Mouse (Mus musculus) myocyte (in vitro differentiated cells): ENCODE measurements at regions not wholly inside any gene's neighbourhood (a gene's known extent, or its start where the extent isn't known, plus 50 kb on each side); places are given as distances from the start of the nearest gene placed in this dataset.
"Not testable (repeated sequence)": the region's sequence is repeated elsewhere in the genome, so short reads cannot be mapped to it uniquely, and the experiment has no call there.

Experiments
- H3K27me3 ChIP-seq: one replicate; pipeline ENCODE4 v1.6.1; 2011; ENCODE audit not compliant: control insufficient read depth, insufficient read depth, insufficient read length
- H3K36me3 ChIP-seq: one replicate; pipeline ENCODE4 v1.6.1; 2011; ENCODE audit not compliant: control insufficient read depth, insufficient read depth
- H3K4me2 ChIP-seq: one replicate; pipeline ENCODE4 v1.6.1; 2011; ENCODE audit warnings: low read depth, control low read depth
- H3K4me3 ChIP-seq: one replicate; pipeline ENCODE4 v1.5.1; 2011; ENCODE audit warnings: mild to moderate bottlenecking, control low read depth, moderate library complexity
- H3K79me2 ChIP-seq: one replicate; pipeline ENCODE4 v1.6.1; 2011; ENCODE audit not compliant: control insufficient read depth, insufficient read depth
- H3ac ChIP-seq: one replicate; pipeline ENCODE4 v1.6.1; 2011; ENCODE audit not compliant: control insufficient read depth, insufficient read length
- CEBPB ChIP-seq: IDR thresholded peaks from 2 replicates; pipeline ENCODE4 v1.6.1; 2011; ENCODE audit warnings: mild to moderate bottlenecking, moderate library complexity; ENCODE audit not compliant: poor library complexity, insufficient read depth, severe bottlenecking
- E2F4 ChIP-seq: IDR thresholded peaks from one replicate; pipeline ENCODE4 v1.6.1; 2011; ENCODE audit warnings: mild to moderate bottlenecking, control low read depth, moderate library complexity; ENCODE audit not compliant: insufficient read depth
- MAX ChIP-seq: IDR thresholded peaks from one replicate; pipeline ENCODE4 v1.6.1; 2011; ENCODE audit warnings: low read depth, mild to moderate bottlenecking, control low read depth
- MYOD1 ChIP-seq, 3 experiments: IDR thresholded peaks; one replicate each; pipeline ENCODE4 v1.6.1; 2011; ENCODE audit warnings: control low read depth in 2 of 3, low read depth in 2 of 3, mild to moderate bottlenecking in 2 of 3, moderate library complexity in 1 of 3; ENCODE audit not compliant: insufficient read length in 2 of 3, control insufficient read depth in 1 of 3
- MYOG ChIP-seq, 3 experiments: IDR thresholded peaks; one replicate each; pipeline ENCODE4 v1.6.1; 2011; ENCODE audit warnings: control low read depth in 2 of 3, low read depth in 2 of 3, mild to moderate bottlenecking in 2 of 3; ENCODE audit not compliant: insufficient read length in 2 of 3, control insufficient read depth in 1 of 3, insufficient read depth in 1 of 3
- POLR2A ChIP-seq: IDR thresholded peaks from one replicate; pipeline ENCODE4 v1.6.1; 2011; ENCODE audit warnings: low read depth, mild to moderate bottlenecking, control low read depth, moderate library complexity; ENCODE audit not compliant: insufficient read length
- POLR2AphosphoS2 ChIP-seq: IDR thresholded peaks from one replicate; pipeline ENCODE4 v1.6.1; 2011; ENCODE audit warnings: low read depth, control low read depth; ENCODE audit not compliant: insufficient read length
- REST ChIP-seq: IDR thresholded peaks from one replicate; pipeline ENCODE4 v1.6.1; 2011; ENCODE audit warnings: mild to moderate bottlenecking, control low read depth, moderate library complexity; ENCODE audit not compliant: insufficient read depth, insufficient read length
- SRF ChIP-seq: IDR thresholded peaks from one replicate; pipeline ENCODE4 v1.6.1; 2011; ENCODE audit warnings: low read depth; ENCODE audit not compliant: control insufficient read depth, insufficient read length
- TCF12 ChIP-seq: IDR thresholded peaks from one replicate; pipeline ENCODE4 v1.6.1; 2011; ENCODE audit warnings: mild to moderate bottlenecking, control low read depth; ENCODE audit not compliant: poor library complexity, insufficient read depth, severe bottlenecking
- TCF3 ChIP-seq: IDR thresholded peaks from one replicate; pipeline ENCODE4 v1.6.1; 2011; ENCODE audit warnings: low read depth, control low read depth; ENCODE audit not compliant: insufficient read length
- USF1 ChIP-seq: IDR thresholded peaks from one replicate; pipeline ENCODE4 v1.6.1; 2011; ENCODE audit warnings: low read depth, mild to moderate bottlenecking, control low read depth, moderate library complexity

- H3K4me2 ChIP-seq, H3ac ChIP-seq, H3K79me2 ChIP-seq, H3K36me3 ChIP-seq, H3K27me3 ChIP-seq, H3K4me3 ChIP-seq: not testable (repeated sequence)
Observed at GRCm38 (mm10) chr8:54239106-54239505, 161.7 kb downstream of the Vegfc start.

GRCm38 (mm10) chr8:54255434-54255833, 178.0 kb downstream of the Vegfc start:
- no peak overlapping the region for H3ac ChIP-seq
- H3K36me3 ChIP-seq: no peaks in the 10 kb centered on the region
- H3K27me3 ChIP-seq: no peaks in the 10 kb centered on the region
- TF ChIP-seq MAX (no peak), TCF3 (no peak), TCF12 (no peak), USF1 (no peak), SRF (no peak), REST (no peak), POLR2AphosphoS2 (no peak), MYOD1 (IDR thresholded peaks at IDR 0.05; ENCODE audit: control insufficient read depth in 1 of 3, insufficient read length in 2 of 3, low read depth in 2 of 3) (no peak), MYOG (IDR thresholded peaks at IDR 0.05; ENCODE audit: control insufficient read depth in 1 of 3, insufficient read depth in 1 of 3, insufficient read length in 2 of 3, low read depth in 2 of 3) (no peak), E2F4 (no peak), POLR2A (no peak)
- H3K4me3 ChIP-seq: no peak overlapping the region
- no peaks in the 10 kb centered on the region for H3K79me2 ChIP-seq
- no peak overlapping the region for H3K4me2 ChIP-seq

GRCm38 (mm10) chr8:54270110-54270509, 192.7 kb downstream of the Vegfc start:
- no peaks in the 10 kb centered on the region for H3K36me3 ChIP-seq
- H3ac ChIP-seq: no peak overlapping the region
- H3K4me2 ChIP-seq: no peak overlapping the region
- no peak for TF ChIP-seq TCF3
- no peaks in the 10 kb centered on the region for H3K79me2 ChIP-seq
- H3K27me3 ChIP-seq: no peaks in the 10 kb centered on the region
- H3K4me3 ChIP-seq: no peak overlapping the region

DNA sequence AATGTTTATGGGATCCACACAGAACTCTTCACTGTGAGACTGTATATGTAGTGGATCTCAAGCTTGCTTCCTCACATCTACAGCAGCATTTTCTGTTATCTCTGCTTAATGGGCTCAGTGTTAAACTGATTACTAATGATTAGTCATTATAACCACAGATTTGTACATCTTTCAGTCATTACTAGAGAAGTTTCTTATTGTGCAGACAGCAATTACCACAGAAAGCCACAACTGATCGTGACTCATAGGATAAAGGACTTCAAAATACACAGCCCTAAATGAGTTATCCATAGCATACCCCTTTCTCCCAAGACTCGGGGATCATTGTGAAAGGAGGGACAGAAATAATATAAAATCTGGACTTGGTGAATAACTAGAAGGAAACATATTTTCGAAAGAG, 195.7 kb downstream of the Vegfc start:
- Histone ChIP-seq H3K4me2 (peak overlapping the region; percentile 28), H3K79me2 (no peaks in the 10 kb centered on the region), H3ac (no peak overlapping the region), H3K27me3 (no peaks in the 10 kb centered on the region), H3K4me3 (no peak overlapping the region), H3K36me3 (no peaks in the 10 kb centered on the region)
- TF ChIP-seq CEBPB (0 out of 2 replicates have a peak, but pooled peaks have one; percentile 56), MAX (no peak)

DNA sequence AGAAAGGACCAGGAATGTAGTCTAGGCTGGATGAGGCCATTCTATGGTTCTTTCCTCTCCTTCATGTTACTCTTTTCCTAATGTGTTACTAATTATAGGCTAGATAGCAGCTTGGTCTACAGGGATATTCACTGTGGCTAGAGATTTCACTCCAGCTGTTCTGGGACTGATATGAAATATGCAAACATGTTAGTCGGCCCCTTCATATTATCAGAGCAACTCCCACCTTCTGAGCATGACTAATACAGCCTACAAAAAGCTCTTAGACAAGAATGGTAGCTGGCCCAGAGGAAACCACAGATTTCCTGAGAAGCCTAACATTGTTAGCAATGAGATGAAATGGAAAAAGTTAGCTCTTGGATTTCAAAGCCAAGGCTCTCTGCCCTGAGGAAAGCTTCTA, 198.1 kb downstream of the Vegfc start:
- TF ChIP-seq MYOD1 (IDR thresholded peaks at IDR 0.05; ENCODE audit: control insufficient read depth in 1 of 3, insufficient read length in 2 of 3, low read depth in 2 of 3) (peak in 2 of 3 experiments; percentile 57 to 65), E2F4 (no peak), POLR2A (no peak), MYOG (IDR thresholded peaks at IDR 0.05; ENCODE audit: control insufficient read depth in 1 of 3, insufficient read depth in 1 of 3, insufficient read length in 2 of 3, low read depth in 2 of 3) (peak in 1 of 3 experiments; percentile 76), TCF3 (no peak), CEBPB (0 out of 2 replicates have a peak, but pooled peaks have one; percentile 32), REST (no peak), USF1 (no peak), TCF12 (peak; percentile 20), POLR2AphosphoS2 (no peak), MAX (no peak)
- no peak overlapping the region for H3K4me3 ChIP-seq
- no peaks in the 10 kb centered on the region for H3K36me3 ChIP-seq
- H3K79me2 ChIP-seq: no peaks in the 10 kb centered on the region
- H3K4me2 ChIP-seq: peak overlapping the region; percentile 30
- no peak overlapping the region for H3ac ChIP-seq
- H3K27me3 ChIP-seq: no peaks in the 10 kb centered on the region
